Mouse (Mus musculus): ENCODE measurements around the gene Vps13d. TPM values are rescaled to one million over a fixed set of nuclear protein-coding genes. Genes with fewer than 3 reads are reported as not detected.
A peak's percentile ranks its signal among the peaks of the same experiment; 100 is the strongest.

Gene Vps13d
- polyA plus RNA-seq, 1 experiment from 2014 or later = 14.1 TPM

- H3K36me3 ChIP-seq (ENCODE audit: control insufficient read depth, insufficient read depth, low read length) = peaks cover 71% of the 10 kb centered on the region
- ATAC-seq (replicated peaks; ENCODE audit: low FRiP score, low TSS enrichment, low read depth) = no peak
- H3K4me1 ChIP-seq (replicated peaks; ENCODE audit: control insufficient read depth, insufficient read depth, low read length) = no peaks in the 10 kb centered on the region; the same call in 1 of the 2 replicates
- H3K9ac ChIP-seq (ENCODE audit: low read length) = no peak overlapping the region
- H3K27me3 ChIP-seq (replicated peaks; ENCODE audit: control insufficient read depth, insufficient read depth, low read length) = no peaks in the 10 kb centered on the region
- H3K9me3 ChIP-seq (ENCODE audit: control insufficient read depth, low read length) = no peaks in the 10 kb centered on the region
- WGBS = 88% methylated on average over 1 of the region's 1 CpGs
- no peak overlapping the region for H3K27ac ChIP-seq (ENCODE audit: low read depth)
- no peak overlapping the region for H3K4me2 ChIP-seq (ENCODE audit: low read length)
- H3K4me3 ChIP-seq (ENCODE audit: low read depth, low read length) = no peak overlapping the region
- DNase-seq (ENCODE audit: low spot score) = no peak
Measured at GRCm38 (mm10) chr4:145099344-145099743, 95.5 kb downstream of the Vps13d start.

- DNase-seq (ENCODE audit: low spot score) (no peak), ATAC-seq (replicated peaks; ENCODE audit: low FRiP score, low TSS enrichment, low read depth) (no peak)
- Histone ChIP-seq H3K27ac (ENCODE audit: low read depth) (no peak overlapping the region), H3K36me3 (ENCODE audit: control insufficient read depth, insufficient read depth, low read length) (peaks cover 71% of the 10 kb centered on the region), H3K9me3 (ENCODE audit: control insufficient read depth, low read length) (no peaks in the 10 kb centered on the region), H3K4me1 (replicated peaks; ENCODE audit: control insufficient read depth, insufficient read depth, low read length) (no peaks in the 10 kb centered on the region; the same call in 1 of the 2 replicates), H3K4me2 (ENCODE audit: low read length) (no peak overlapping the region), H3K9ac (ENCODE audit: low read length) (no peak overlapping the region), H3K27me3 (replicated peaks; ENCODE audit: control insufficient read depth, insufficient read depth, low read length) (no peaks in the 10 kb centered on the region), H3K4me3 (ENCODE audit: low read depth, low read length) (no peak overlapping the region)
- 89% methylated on average over 3 of the region's 3 CpGs for WGBS
Measured at GRCm38 (mm10) chr4:145097974-145098373, 96.8 kb downstream of the Vps13d start.

- H3K4me1 ChIP-seq (replicated peaks; ENCODE audit: control insufficient read depth, insufficient read depth, low read length) = no peaks in the 10 kb centered on the region; the same call in 1 of the 2 replicates
- WGBS = 90% methylated on average over 5 of the region's 5 CpGs
- H3K4me3 ChIP-seq (ENCODE audit: low read depth, low read length) = no peak overlapping the region
- H3K9ac ChIP-seq (ENCODE audit: low read length) = no peak overlapping the region
- no peaks in the 10 kb centered on the region for H3K27me3 ChIP-seq (replicated peaks; ENCODE audit: control insufficient read depth, insufficient read depth, low read length)
- peaks cover 80% of the 10 kb centered on the region for H3K36me3 ChIP-seq (ENCODE audit: control insufficient read depth, insufficient read depth, low read length)
- H3K27ac ChIP-seq (ENCODE audit: low read depth) = no peak overlapping the region
- no peak for ATAC-seq (replicated peaks; ENCODE audit: low FRiP score, low TSS enrichment, low read depth)
- H3K4me2 ChIP-seq (ENCODE audit: low read length) = no peak overlapping the region
- DNase-seq (ENCODE audit: low spot score) = no peak
- H3K9me3 ChIP-seq (ENCODE audit: control insufficient read depth, low read length) = no peaks in the 10 kb centered on the region
Measured at GRCm38 (mm10) chr4:145096481-145097039, 98.2 kb downstream of the Vps13d start.

- 58% methylated on average over 4 of the region's 4 CpGs for WGBS
Measured at GRCm38 (mm10) chr4:145086509-145086908, 108.3 kb downstream of the Vps13d start.

GRCm38 (mm10) chr4:145079324-145079723 lies 115.5 kb downstream of the Vps13d start:
- Histone ChIP-seq H3K4me1 (replicated peaks; ENCODE audit: control insufficient read depth, insufficient read depth, low read length) (no peaks in the 10 kb centered on the region), H3K4me2 (ENCODE audit: low read length) (no peak overlapping the region), H3K9me3 (ENCODE audit: control insufficient read depth, low read length) (no peaks in the 10 kb centered on the region), H3K36me3 (ENCODE audit: control insufficient read depth, insufficient read depth, low read length) (peaks cover 72% of the 10 kb centered on the region), H3K9ac (ENCODE audit: low read length) (no peak overlapping the region), H3K27me3 (replicated peaks; ENCODE audit: control insufficient read depth, insufficient read depth, low read length) (no peaks in the 10 kb centered on the region), H3K27ac (ENCODE audit: low read depth) (no peak overlapping the region), H3K4me3 (ENCODE audit: low read depth, low read length) (no peak overlapping the region)
- no peak for DNase-seq (ENCODE audit: low spot score)
- WGBS = 82% methylated on average over 2 of the region's 2 CpGs
- peak; percentile 71; the same call in 1 of the 2 replicates for ATAC-seq (replicated peaks; ENCODE audit: low FRiP score, low TSS enrichment, low read depth)

More at GRCm38 (mm10) chr4:145086509-145086908, 108.3 kb downstream of the Vps13d start:
- no peak overlapping the region for H3K4me3 ChIP-seq (ENCODE audit: low read depth, low read length)
- DNase-seq (ENCODE audit: low spot score) (peak; percentile 56), ATAC-seq (replicated peaks; ENCODE audit: low FRiP score, low TSS enrichment, low read depth) (peak; percentile 47; the same call in 1 of the 2 replicates)
- no peaks in the 10 kb centered on the region for H3K9me3 ChIP-seq (ENCODE audit: control insufficient read depth, low read length)
- H3K9ac ChIP-seq (ENCODE audit: low read length) = no peak overlapping the region
- no peaks in the 10 kb centered on the region for H3K4me1 ChIP-seq (replicated peaks; ENCODE audit: control insufficient read depth, insufficient read depth, low read length)
- peaks cover 67% of the 10 kb centered on the region for H3K36me3 ChIP-seq (ENCODE audit: control insufficient read depth, insufficient read depth, low read length)
- no peaks in the 10 kb centered on the region for H3K27me3 ChIP-seq (replicated peaks; ENCODE audit: control insufficient read depth, insufficient read depth, low read length)
- no peak overlapping the region for H3K27ac ChIP-seq (ENCODE audit: low read depth)
- no peak overlapping the region for H3K4me2 ChIP-seq (ENCODE audit: low read length)

- no peak overlapping the region for H3K4me3 ChIP-seq (ENCODE audit: low read depth, low read length)
- H3K9ac ChIP-seq (ENCODE audit: low read length) = no peak overlapping the region
- no peaks in the 10 kb centered on the region for H3K9me3 ChIP-seq (ENCODE audit: control insufficient read depth, low read length)
- H3K36me3 ChIP-seq (ENCODE audit: control insufficient read depth, insufficient read depth, low read length) = peaks cover 72% of the 10 kb centered on the region
- H3K4me1 ChIP-seq (replicated peaks; ENCODE audit: control insufficient read depth, insufficient read depth, low read length) = no peaks in the 10 kb centered on the region
- no peak for ATAC-seq (replicated peaks; ENCODE audit: low FRiP score, low TSS enrichment, low read depth)
- no peak overlapping the region for H3K4me2 ChIP-seq (ENCODE audit: low read length)
- no peak overlapping the region for H3K27ac ChIP-seq (ENCODE audit: low read depth)
- H3K27me3 ChIP-seq (replicated peaks; ENCODE audit: control insufficient read depth, insufficient read depth, low read length) = no peaks in the 10 kb centered on the region
- WGBS = 68% methylated on average over 2 of the region's 2 CpGs
- DNase-seq (ENCODE audit: low spot score) = no peak
Measured at GRCm38 (mm10) chr4:145074276-145074675, 120.5 kb downstream of the Vps13d start.

GRCm38 (mm10) chr4:145073728-145074127 lies 121.1 kb downstream of the Vps13d start:
- no peak for ATAC-seq (replicated peaks; ENCODE audit: low FRiP score, low TSS enrichment, low read depth)
- Histone ChIP-seq H3K27ac (ENCODE audit: low read depth) (no peak overlapping the region), H3K9ac (ENCODE audit: low read length) (no peak overlapping the region), H3K36me3 (ENCODE audit: control insufficient read depth, insufficient read depth, low read length) (peaks cover 72% of the 10 kb centered on the region), H3K27me3 (replicated peaks; ENCODE audit: control insufficient read depth, insufficient read depth, low read length) (no peaks in the 10 kb centered on the region), H3K9me3 (ENCODE audit: control insufficient read depth, low read length) (no peaks in the 10 kb centered on the region), H3K4me2 (ENCODE audit: low read length) (no peak overlapping the region), H3K4me3 (ENCODE audit: low read depth, low read length) (no peak overlapping the region), H3K4me1 (replicated peaks; ENCODE audit: control insufficient read depth, insufficient read depth, low read length) (no peaks in the 10 kb centered on the region)
- WGBS = 90% methylated on average over 7 of the region's 7 CpGs
- no peak for DNase-seq (ENCODE audit: low spot score)

GRCm38 (mm10) chr4:145071942-145072341 lies 122.9 kb downstream of the Vps13d start:
- Histone ChIP-seq H3K4me1 (replicated peaks; ENCODE audit: control insufficient read depth, insufficient read depth, low read length) (no peaks in the 10 kb centered on the region), H3K36me3 (ENCODE audit: control insufficient read depth, insufficient read depth, low read length) (peaks cover 71% of the 10 kb centered on the region), H3K9me3 (ENCODE audit: control insufficient read depth, low read length) (no peaks in the 10 kb centered on the region), H3K4me2 (ENCODE audit: low read length) (no peak overlapping the region), H3K9ac (ENCODE audit: low read length) (no peak overlapping the region), H3K27ac (ENCODE audit: low read depth) (no peak overlapping the region), H3K27me3 (replicated peaks; ENCODE audit: control insufficient read depth, insufficient read depth, low read length) (no peaks in the 10 kb centered on the region), H3K4me3 (ENCODE audit: low read depth, low read length) (no peak overlapping the region)
- 58% methylated on average over 7 of the region's 7 CpGs for WGBS
- ATAC-seq (replicated peaks; ENCODE audit: low FRiP score, low TSS enrichment, low read depth) = no peak
- DNase-seq (ENCODE audit: low spot score) = no peak

- 0 out of 2 replicates have a peak, but pooled peaks cover 7% of the 10 kb centered on the region for H3K4me1 ChIP-seq (replicated peaks; ENCODE audit: control insufficient read depth, insufficient read depth, low read length)
- ATAC-seq (replicated peaks; ENCODE audit: low FRiP score, low TSS enrichment, low read depth) (no peak), DNase-seq (ENCODE audit: low spot score) (no peak)
- H3K9me3 ChIP-seq (ENCODE audit: control insufficient read depth, low read length) = no peaks in the 10 kb centered on the region
- peaks cover 74% of the 10 kb centered on the region for H3K36me3 ChIP-seq (ENCODE audit: control insufficient read depth, insufficient read depth, low read length)
- no peaks in the 10 kb centered on the region for H3K27me3 ChIP-seq (replicated peaks; ENCODE audit: control insufficient read depth, insufficient read depth, low read length)
- no peak overlapping the region for H3K4me2 ChIP-seq (ENCODE audit: low read length)
- no peak overlapping the region for H3K27ac ChIP-seq (ENCODE audit: low read depth)
- 56% methylated on average over 6 of the region's 6 CpGs for WGBS
- H3K9ac ChIP-seq (ENCODE audit: low read length) = no peak overlapping the region
- no peak overlapping the region for H3K4me3 ChIP-seq (ENCODE audit: low read depth, low read length)
Measured at GRCm38 (mm10) chr4:145067019-145067680, 127.7 kb downstream of the Vps13d start.

All from intestine, embryonic 14.5 days (tissue).